14 mouse cellular contexts compared by ENCODE assay signal in the genomic region with DNA sequence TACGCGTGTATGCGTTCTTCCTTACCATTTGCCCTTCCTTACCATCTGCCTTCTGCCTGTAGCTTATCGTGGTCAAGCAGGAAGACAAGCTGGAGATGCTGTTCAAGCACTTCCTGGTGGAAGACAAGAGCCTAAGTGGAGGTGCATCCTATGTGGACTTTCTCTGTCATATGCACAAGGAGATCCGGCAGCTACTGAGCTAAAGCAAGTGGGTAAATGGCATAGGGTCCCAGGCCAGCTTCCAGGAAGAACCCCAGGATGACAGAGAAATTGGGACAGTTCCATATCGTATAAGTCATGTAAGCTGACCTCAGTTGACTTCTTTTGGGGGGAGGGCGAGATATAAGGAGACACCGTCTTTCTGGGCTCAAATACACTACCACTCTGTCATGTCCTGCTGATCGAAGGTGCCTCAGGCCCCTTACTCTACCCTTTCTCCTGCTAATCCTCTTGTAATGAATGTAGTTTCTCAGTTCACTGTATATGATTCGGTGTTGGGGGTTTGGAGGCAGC. TPM values are rescaled to one million over a fixed set of nuclear protein-coding genes. Genes with fewer than 3 reads are reported as not detected.
DNase-seq lines count a peak whose midpoint lies in the region; ATAC-seq and TF ChIP-seq lines count a peak whose summit lies in the region.
"Had no signal": no experiment of that assay in that cellular context is flagged by ENCODE, and none has a peak within 500 bp of the region (broad histone marks: within the 10 kb centered on the region; RNA-seq: fewer than 3 reads in every experiment).

No protein-coding gene starts in this region.

- H3K4me3 ChIP-seq in hindbrain, embryonic 10.5 days: peak overlapping the region; percentile 93; the same call in 1 of the 2 replicates
- no peak overlapping the region for H3K4me3 ChIP-seq in hindbrain, postnatal 0 days (ENCODE audit: low read length)
- peak overlapping the region; percentile 81; the same call in 1 of the 2 replicates for H3K4me3 ChIP-seq in G1E (ENCODE audit: low read depth, low read length)
- H3K4me3 ChIP-seq in liver, embryonic 14.5 days (ENCODE audit: insufficient read depth in 1 of 2, low read depth in 2 of 2, low read length in 2 of 2): no peak overlapping the region
- H3K4me3 ChIP-seq in forebrain, embryonic 10.5 days: no peak overlapping the region

- no peak overlapping the region for H3K27ac ChIP-seq in hindbrain, embryonic 10.5 days
- no peak overlapping the region for H3K27ac ChIP-seq in hindbrain, postnatal 0 days
- no peak overlapping the region; the same call in 1 of the 2 replicates for H3K27ac ChIP-seq in liver, embryonic 14.5 days
- H3K27ac ChIP-seq in forebrain, embryonic 10.5 days: no peak overlapping the region

- no peaks in the 10 kb centered on the region for H3K9me3 ChIP-seq in hindbrain, embryonic 10.5 days
- H3K9me3 ChIP-seq in hindbrain, postnatal 0 days (ENCODE audit: low read length): no peaks in the 10 kb centered on the region
- no peaks in the 10 kb centered on the region for H3K9me3 ChIP-seq in G1E (replicated peaks)
- H3K9me3 ChIP-seq in liver, embryonic 14.5 days (ENCODE audit: control insufficient read depth, low read length): no peaks in the 10 kb centered on the region
- no peaks in the 10 kb centered on the region for H3K9me3 ChIP-seq in forebrain, embryonic 10.5 days
- H3K9me3 ChIP-seq: embryonic facial prominence, embryonic 15.5 days; forebrain, embryonic 12.5 days had no signal

- H3K9ac ChIP-seq in hindbrain, postnatal 0 days (replicated peaks; ENCODE audit: low read length): no peak overlapping the region
- no peak overlapping the region for H3K9ac ChIP-seq in liver, embryonic 14.5 days (replicated peaks)
- H3K9ac ChIP-seq: embryonic facial prominence, embryonic 15.5 days had no signal

- no peak for TF ChIP-seq EP300 in liver, embryonic 14.5 days (IDR thresholded peaks at IDR 0.05; ENCODE audit: low read depth)

- 94% methylated on average over 10 of the region's 10 CpGs for WGBS in hindbrain, embryonic 10.5 days
- 92% methylated on average over 10 of the region's 10 CpGs for WGBS in hindbrain, postnatal 0 days
- 70% methylated on average over 10 of the region's 10 CpGs for WGBS in liver, embryonic 14.5 days (ENCODE audit: insufficient replicate concordance)
- 93% methylated on average over 10 of the region's 10 CpGs for WGBS in forebrain, embryonic 10.5 days

- H3K4me1 ChIP-seq in hindbrain, embryonic 10.5 days (replicated peaks): peaks cover 40% of the 10 kb centered on the region
- H3K4me1 ChIP-seq in hindbrain, postnatal 0 days (ENCODE audit: insufficient read depth, low read length): peaks cover 12% of the 10 kb centered on the region
- H3K4me1 ChIP-seq in G1E (ENCODE audit: insufficient read depth, low read depth, low read length): peaks cover 59% of the 10 kb centered on the region
- H3K4me1 ChIP-seq in liver, embryonic 14.5 days (replicated peaks; ENCODE audit: control insufficient read depth in 2 of 2, insufficient read depth in 2 of 2, low read length in 1 of 2): peaks cover 19 to 25% of the 10 kb centered on the region in 2 experiments
- H3K4me1 ChIP-seq in forebrain, embryonic 10.5 days: peaks cover 49% of the 10 kb centered on the region

- H3K27me3 ChIP-seq in hindbrain, embryonic 10.5 days (ENCODE audit: insufficient read depth, poor library complexity, severe bottlenecking): no peaks in the 10 kb centered on the region
- no peaks in the 10 kb centered on the region for H3K27me3 ChIP-seq in hindbrain, postnatal 0 days (ENCODE audit: insufficient read depth, low read length)
- H3K27me3 ChIP-seq in G1E (ENCODE audit: insufficient read depth, low read length): no peaks in the 10 kb centered on the region
- no peaks in the 10 kb centered on the region for H3K27me3 ChIP-seq in liver, embryonic 14.5 days (ENCODE audit: control insufficient read depth, insufficient read depth, low read length)
- no peaks in the 10 kb centered on the region for H3K27me3 ChIP-seq in forebrain, embryonic 10.5 days (ENCODE audit: poor library complexity, severe bottlenecking)
- H3K27me3 ChIP-seq: embryonic facial prominence, embryonic 15.5 days; forebrain, embryonic 12.5 days; Patski had no signal

- no peak for TF ChIP-seq CTCF in hindbrain, postnatal 0 days (IDR thresholded peaks at IDR 0.05; ENCODE audit: low read depth)
- no peak for TF ChIP-seq CTCF in G1E (IDR thresholded peaks at IDR 0.05; ENCODE audit: low read depth, low read length)
- TF ChIP-seq CTCF in liver, embryonic 14.5 days (IDR thresholded peaks at IDR 0.05; ENCODE audit: low read depth): no peak

- no peak for ATAC-seq in hindbrain, postnatal 0 days
- no peak for ATAC-seq in G1E (ENCODE audit: extremely low read depth, insufficient number of reproducible peaks, low FRiP score, poor library complexity, severe bottlenecking)
- ATAC-seq in liver, embryonic 14.5 days (ENCODE audit: insufficient read depth): no peak

- H3K36me3 ChIP-seq in hindbrain, embryonic 10.5 days: peaks cover 71% of the 10 kb centered on the region
- H3K36me3 ChIP-seq in hindbrain, postnatal 0 days (ENCODE audit: insufficient read depth, low read length): peaks cover 48% of the 10 kb centered on the region
- H3K36me3 ChIP-seq in G1E (replicated peaks): peaks cover 96% of the 10 kb centered on the region
- H3K36me3 ChIP-seq in liver, embryonic 14.5 days (replicated peaks; ENCODE audit: control insufficient read depth, insufficient read depth, low read depth): peaks cover 53% of the 10 kb centered on the region
- H3K36me3 ChIP-seq in forebrain, embryonic 10.5 days (replicated peaks): peaks cover 70% of the 10 kb centered on the region

- no peak overlapping the region for H3K4me2 ChIP-seq in hindbrain, postnatal 0 days (ENCODE audit: low read depth, low read length)
- 0 out of 2 replicates have a peak overlapping the region, but pooled peaks have one; percentile 80 for H3K4me2 ChIP-seq in liver, embryonic 14.5 days (ENCODE audit: low read depth)

- DNase-seq in cerebellum, adult 9-10 months: peak; percentile 55
- DNase-seq in cerebellum, adult 11 months: no peak
- no peak for DNase-seq in hindbrain, embryonic 10.5 days (ENCODE audit: low spot score)
- DNase-seq in hindbrain, postnatal 0 days (ENCODE audit: low spot score): no peak
- no peak for DNase-seq in G1E (ENCODE audit: low spot score)
- no peak for DNase-seq in liver, embryonic 14.5 days (ENCODE audit: low read depth in 3 of 3, low spot score in 3 of 3)
- no peak for DNase-seq in forebrain, embryonic 10.5 days (ENCODE audit: extremely low spot score, low spot score)
- no peak for DNase-seq in c-Kit-positive CD71-positive TER-119-positive erythroid progenitor cells, embryonic 14.5 days (ENCODE audit: low spot score)
- DNase-seq: kidney, postnatal 25 days; thymus, postnatal 14 days had no signal

RNA-seq across cellular contexts. Expression of a gene that starts 1.1 kb away (rescaled TPM):
- polyA plus RNA-seq in hindbrain, embryonic 10.5 days (2016; fragmentation: Nextera tagmentation; extraction: Ambion mirVana): 20.1 and 20.7 TPM in 2 replicates
- total RNA-seq in hindbrain, postnatal 0 days (2014; rRNA removed): 18.0 and 19.2 TPM in 2 replicates
- 24.5 and 26.2 TPM in 2 replicates for polyA plus RNA-seq in hindbrain, postnatal 0 days (2015; fragmentation: Nextera tagmentation; extraction: Ambion mirVana)
- 3.5 and 4.6 TPM in 2 replicates for total RNA-seq in G1E (2014; fragmentation: Nextera tagmentation)
- total RNA-seq in G1E (2017): 7.8 and 8.3 TPM in 2 replicates
- polyA plus RNA-seq in G1E (2012): 4.1 and 5.0 TPM in 2 replicates
- polyA plus RNA-seq in liver, embryonic 14.5 days (2012; rRNA removed): 2.8 and 3.3 TPM in 2 replicates
- 4.3 and 5.7 TPM in 2 replicates for polyA plus RNA-seq in liver, embryonic 14.5 days (2014; fragmentation: Nextera tagmentation; extraction: Ambion mirVana)
- polyA plus RNA-seq in forebrain, embryonic 10.5 days (2016; fragmentation: Nextera tagmentation; extraction: Ambion mirVana): 15.7 and 16.0 TPM in 2 replicates

RNA-seq across cellular contexts. Expression of a gene that starts 9.2 kb away (rescaled TPM):
- 250 and 263 TPM in 2 replicates for polyA plus RNA-seq in hindbrain, embryonic 10.5 days (2016; fragmentation: Nextera tagmentation; extraction: Ambion mirVana)
- total RNA-seq in hindbrain, postnatal 0 days (2014; rRNA removed): 122 and 147 TPM in 2 replicates
- 188 and 193 TPM in 2 replicates for polyA plus RNA-seq in hindbrain, postnatal 0 days (2015; fragmentation: Nextera tagmentation; extraction: Ambion mirVana)
- total RNA-seq in G1E (2014; fragmentation: Nextera tagmentation): 43.0 and 53.6 TPM in 2 replicates
- total RNA-seq in G1E (2017): 135 and 152 TPM in 2 replicates
- polyA plus RNA-seq in G1E (2012): 8.4 and 8.7 TPM in 2 replicates
- polyA plus RNA-seq in liver, embryonic 14.5 days (2012; rRNA removed): 49.6 and 58.8 TPM in 2 replicates
- 127 and 138 TPM in 2 replicates for polyA plus RNA-seq in liver, embryonic 14.5 days (2014; fragmentation: Nextera tagmentation; extraction: Ambion mirVana)
- 252 and 261 TPM in 2 replicates for polyA plus RNA-seq in forebrain, embryonic 10.5 days (2016; fragmentation: Nextera tagmentation; extraction: Ambion mirVana)

RNA-seq across cellular contexts. Expression of a gene that starts 13.7 kb away (rescaled TPM):
- polyA plus RNA-seq in hindbrain, embryonic 10.5 days (2016; fragmentation: Nextera tagmentation; extraction: Ambion mirVana): 32.5 and 40.3 TPM in 2 replicates
- 149 and 159 TPM in 2 replicates for total RNA-seq in hindbrain, postnatal 0 days (2014; rRNA removed)
- polyA plus RNA-seq in hindbrain, postnatal 0 days (2015; fragmentation: Nextera tagmentation; extraction: Ambion mirVana): 31.3 and 36.8 TPM in 2 replicates
- total RNA-seq in G1E (2014; fragmentation: Nextera tagmentation): 41.1 and 41.2 TPM in 2 replicates
- 16.7 and 19.1 TPM in 2 replicates for total RNA-seq in G1E (2017)
- polyA plus RNA-seq in G1E (2012): 31.5 and 35.7 TPM in 2 replicates
- polyA plus RNA-seq in liver, embryonic 14.5 days (2012; rRNA removed): 16.8 and 20.8 TPM in 2 replicates
- polyA plus RNA-seq in liver, embryonic 14.5 days (2014; fragmentation: Nextera tagmentation; extraction: Ambion mirVana): 3.1 and 4.0 TPM in 2 replicates
- 28.9 and 29.0 TPM in 2 replicates for polyA plus RNA-seq in forebrain, embryonic 10.5 days (2016; fragmentation: Nextera tagmentation; extraction: Ambion mirVana)

RNA-seq across cellular contexts. Expression of a gene that starts 19.5 kb away (rescaled TPM):
- polyA plus RNA-seq in hindbrain, embryonic 10.5 days (2016; fragmentation: Nextera tagmentation; extraction: Ambion mirVana): 111 and 112 TPM in 2 replicates
- total RNA-seq in hindbrain, postnatal 0 days (2014; rRNA removed): 166 and 179 TPM in 2 replicates
- 52.5 and 58.7 TPM in 2 replicates for polyA plus RNA-seq in hindbrain, postnatal 0 days (2015; fragmentation: Nextera tagmentation; extraction: Ambion mirVana)
- total RNA-seq in G1E (2014; fragmentation: Nextera tagmentation): 119 and 126 TPM in 2 replicates
- 88.4 and 101 TPM in 2 replicates for total RNA-seq in G1E (2017)
- polyA plus RNA-seq in G1E (2012): 255 and 271 TPM in 2 replicates
- polyA plus RNA-seq in liver, embryonic 14.5 days (2012; rRNA removed): 36.4 and 37.1 TPM in 2 replicates
- 28.4 and 33.8 TPM in 2 replicates for polyA plus RNA-seq in liver, embryonic 14.5 days (2014; fragmentation: Nextera tagmentation; extraction: Ambion mirVana)
- polyA plus RNA-seq in forebrain, embryonic 10.5 days (2016; fragmentation: Nextera tagmentation; extraction: Ambion mirVana): 101 and 105 TPM in 2 replicates

RNA-seq across cellular contexts. Expression of a gene that starts 25.5 kb away (rescaled TPM):
- 0.21 and 0.46 TPM in 2 replicates for polyA plus RNA-seq in hindbrain, embryonic 10.5 days (2016; fragmentation: Nextera tagmentation; extraction: Ambion mirVana)
- 0.11 and 0.52 TPM in 2 replicates for total RNA-seq in hindbrain, postnatal 0 days (2014; rRNA removed)
- polyA plus RNA-seq in hindbrain, postnatal 0 days (2015; fragmentation: Nextera tagmentation; extraction: Ambion mirVana): 0.20 and 0.23 TPM in 2 replicates
- total RNA-seq in G1E (2014; fragmentation: Nextera tagmentation) (0.23 TPM in 1 of 2 replicates, not detected in the other), G1E (2017) (0.06 and 0.11 TPM in 2 replicates)
- 0.04 and 0.07 TPM in 2 replicates for polyA plus RNA-seq in G1E (2012)
- polyA plus RNA-seq in liver, embryonic 14.5 days (2012; rRNA removed): 0.02 TPM in 2 replicates
- polyA plus RNA-seq in liver, embryonic 14.5 days (2014; fragmentation: Nextera tagmentation; extraction: Ambion mirVana): 0.09 TPM in 1 of 2 replicates, not detected in the other
- polyA plus RNA-seq in forebrain, embryonic 10.5 days (2016; fragmentation: Nextera tagmentation; extraction: Ambion mirVana): 0.22 and 0.25 TPM in 2 replicates
- total RNA-seq: monocyte, adult 5-6 weeks had no signal

Comparison
In these comparisons a context has a peak if more than half of its experiments do, and no peak if none do; other contexts are left out.
1. H3K4me3 ChIP-seq: peak in hindbrain, embryonic 10.5 days (single experiment) and G1E (single experiment); none in hindbrain, postnatal 0 days (single experiment), liver, embryonic 14.5 days (0 of 2) and forebrain, embryonic 10.5 days (single experiment).